Mouse (Mus musculus) midbrain, embryonic 15.5 days (tissue): ENCODE results near the gene Gm49358. TPM values are rescaled to one million over a fixed set of nuclear protein-coding genes. Genes with fewer than 3 reads are reported as not detected.
A peak's percentile ranks its signal among the peaks of the same experiment; 100 is the strongest.

ENCODE experiments used
- ATAC-seq: fragments of 200-750 bp; cut with Nextera tagmentation; replicated peaks from 2 replicates; pipeline ENCODE4 v1.8.0; 2017; ENCODE audit warnings: moderate TSS enrichment
- H3K27ac ChIP-seq: fragments of 300-500 bp; sonication (generic); 2 replicates; pipeline ENCODE4 v1.5.1; 2015; ENCODE audit warnings: mild to moderate bottlenecking, inconsistent platforms
- H3K27me3 ChIP-seq: fragments of 300-500 bp; sonication (generic); replicated peaks from 2 replicates; pipeline ENCODE4 v1.6.1; 2015; ENCODE audit warnings: inconsistent platforms
- H3K36me3 ChIP-seq: fragments of 300-500 bp; sonication (generic); replicated peaks from 2 replicates; pipeline ENCODE4 v1.6.1; 2015; ENCODE audit warnings: inconsistent platforms
- H3K4me1 ChIP-seq: fragments of 300-500 bp; sonication (generic); 2 replicates; pipeline ENCODE4 v1.6.1; 2015; ENCODE audit warnings: inconsistent platforms
- H3K4me2 ChIP-seq: fragments of 300-500 bp; sonication (generic); 2 replicates; pipeline ENCODE4 v1.6.1; 2015; ENCODE audit warnings: inconsistent platforms, mild to moderate bottlenecking, moderate library complexity
- H3K4me3 ChIP-seq: fragments of 300-500 bp; sonication (generic); 2 replicates; pipeline ENCODE4 v1.5.1; 2015; ENCODE audit warnings: mild to moderate bottlenecking, inconsistent platforms
- H3K9ac ChIP-seq: fragments of 300-500 bp; sonication (generic); 2 replicates; pipeline ENCODE4 v1.6.1; 2015; ENCODE audit warnings: mild to moderate bottlenecking, inconsistent platforms
- H3K9me3 ChIP-seq: fragments of 300-500 bp; sonication (generic); 2 replicates; pipeline ENCODE4 v1.6.1; 2016; ENCODE audit warnings: inconsistent platforms
- WGBS: fragments of 180-500 bp; shearing (Covaris S2); methylation state at CpG from one replicate; pipeline ENCODE4 v1.1.7; 2015; ENCODE audit warnings: mixed read lengths; 5-methylcytosine and 5-hydroxymethylcytosine counted together
- polyA plus RNA-seq: library from polyadenylated mRNA; unstranded; fragments of >200 nt; fragmentation: Nextera tagmentation; extraction: Ambion mirVana; gene quantifications from 2 replicates; pipeline ENCODE4 v1.2.1, GENCODE M21; 2015

Gm49358 gene
- polyA plus RNA-seq, 1 experiment from 2014 or later: not detected

GRCm38 (mm10) chr10:86794794-86795535, 31.2 kb downstream of the Gm49358 start:
- Histone ChIP-seq H3K4me2 (no peak overlapping the region), H3K9ac (no peak overlapping the region), H3K4me1 (no peaks in the 10 kb centered on the region), H3K27ac (no peak overlapping the region), H3K4me3 (no peak overlapping the region), H3K27me3 (no peaks in the 10 kb centered on the region), H3K36me3 (no peaks in the 10 kb centered on the region), H3K9me3 (no peaks in the 10 kb centered on the region)
- 93% methylated on average over 9 of the region's 9 CpGs for WGBS
- peak; percentile 27; the same call in 1 of the 2 replicates for ATAC-seq

DNA sequence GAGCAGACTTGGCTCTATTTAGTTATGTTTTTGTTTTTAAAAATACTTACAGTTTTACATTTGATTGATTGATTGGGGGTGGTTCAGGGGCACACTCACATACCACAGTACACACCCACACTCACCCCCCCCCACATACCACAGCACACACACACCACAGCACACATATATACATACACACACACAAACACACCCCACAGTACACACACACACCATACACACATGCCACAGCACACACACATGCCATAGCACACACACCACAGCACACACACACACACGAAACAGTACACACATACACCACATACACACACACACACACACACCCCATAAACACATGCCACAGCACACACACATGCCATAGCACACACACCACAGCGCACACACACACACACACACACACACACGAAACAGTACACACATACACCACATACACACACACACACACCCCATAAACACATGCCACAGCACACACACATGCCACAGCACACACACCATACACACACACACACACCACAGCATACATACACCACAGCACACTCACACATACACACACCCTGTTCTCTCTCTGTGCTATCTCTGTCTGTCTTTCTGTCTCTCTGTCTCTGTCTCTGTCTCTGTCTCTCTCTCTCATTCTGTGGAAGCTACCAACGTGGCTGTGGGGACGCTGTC, 32.4 kb downstream of the Gm49358 start:
- ATAC-seq: peak; percentile 65

GRCm38 (mm10) chr10:86807362-86807761, 43.6 kb downstream of the Gm49358 start:
- Histone ChIP-seq H3K27ac (no peak overlapping the region), H3K9ac (no peak overlapping the region), H3K4me1 (no peaks in the 10 kb centered on the region), H3K4me3 (no peak overlapping the region), H3K9me3 (no peaks in the 10 kb centered on the region), H3K27me3 (no peaks in the 10 kb centered on the region), H3K36me3 (no peaks in the 10 kb centered on the region), H3K4me2 (no peak overlapping the region)
- no peak for ATAC-seq
- 97% methylated on average over 1 of the region's 1 CpGs for WGBS

More for the DNA sequence above, 32.4 kb downstream of the Gm49358 start:
- Histone ChIP-seq H3K4me1 (no peaks in the 10 kb centered on the region), H3K27ac (no peak overlapping the region), H3K4me3 (no peak overlapping the region), H3K4me2 (no peak overlapping the region), H3K27me3 (no peaks in the 10 kb centered on the region), H3K9me3 (no peaks in the 10 kb centered on the region), H3K9ac (no peak overlapping the region), H3K36me3 (no peaks in the 10 kb centered on the region)
- WGBS: 95% methylated on average over 5 of the region's 5 CpGs

DNA sequence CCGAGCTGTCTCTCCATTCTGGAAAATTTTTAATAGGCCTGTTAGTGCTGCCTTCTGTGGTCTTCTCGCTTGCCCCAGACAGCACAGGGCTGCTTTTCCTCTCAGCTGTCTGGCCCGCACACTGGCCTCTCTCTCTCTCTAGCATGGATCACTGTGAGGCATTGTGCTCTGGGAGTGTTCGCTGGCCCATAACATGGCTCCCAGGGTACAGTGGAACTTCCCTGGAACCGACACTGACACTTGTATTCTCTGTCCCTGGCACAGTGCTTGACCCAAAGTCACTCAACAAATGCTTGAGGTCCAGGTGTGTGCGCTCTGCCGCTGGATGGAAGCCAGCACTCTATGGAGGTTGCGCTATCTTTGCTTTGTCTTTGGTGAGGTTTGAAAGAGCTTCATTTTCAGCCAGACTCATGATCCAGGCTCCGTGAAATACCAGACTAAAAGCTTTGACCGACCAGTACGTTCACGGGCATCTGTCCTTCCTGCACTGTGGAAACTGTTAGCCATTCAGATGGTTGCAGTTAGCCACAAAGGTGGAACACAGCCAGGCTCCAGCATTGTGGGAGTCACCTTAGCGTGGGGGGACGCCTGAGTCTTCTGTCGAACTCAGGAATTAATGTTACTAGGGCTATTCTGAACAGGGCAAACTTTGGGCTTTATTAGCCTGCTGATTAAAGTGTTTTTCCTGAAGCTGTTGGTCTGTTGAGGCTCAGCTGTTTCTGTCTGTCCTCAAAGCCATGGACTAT, 44.4 kb downstream of the Gm49358 start:
- Histone ChIP-seq H3K4me1 (no peaks in the 10 kb centered on the region), H3K9me3 (no peaks in the 10 kb centered on the region), H3K4me2 (no peak overlapping the region), H3K27ac (no peak overlapping the region), H3K4me3 (no peak overlapping the region), H3K36me3 (no peaks in the 10 kb centered on the region), H3K27me3 (no peaks in the 10 kb centered on the region), H3K9ac (no peak overlapping the region)
- WGBS: 73% methylated on average over 15 of the region's 15 CpGs
- ATAC-seq: 0 out of 2 replicates have a peak, but pooled peaks have one; percentile 25

DNA sequence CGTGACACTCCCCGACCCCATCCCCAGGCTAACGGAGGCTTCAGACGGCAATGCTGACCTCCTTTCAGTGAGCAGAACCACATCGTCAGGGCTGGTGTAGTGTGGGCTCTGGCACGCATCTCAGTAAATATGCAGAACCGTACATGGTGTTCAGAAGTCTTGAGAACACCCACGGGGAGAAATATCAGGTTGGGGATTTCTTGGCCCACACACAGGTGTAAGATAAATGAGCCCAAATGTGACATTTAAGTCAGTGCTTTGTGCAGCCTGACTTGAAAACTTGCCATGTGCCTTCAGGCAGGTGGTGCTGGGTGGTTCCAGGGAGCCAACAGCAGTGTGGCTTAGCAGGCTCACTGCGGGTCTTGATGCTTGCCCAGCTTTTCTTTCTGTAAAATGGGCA, 46.2 kb downstream of the Gm49358 start:
- no peak overlapping the region for H3K4me3 ChIP-seq
- 83% methylated on average over 9 of the region's 9 CpGs for WGBS
- H3K4me1 ChIP-seq: no peaks in the 10 kb centered on the region
- no peak overlapping the region for H3K9ac ChIP-seq
- H3K4me2 ChIP-seq: no peak overlapping the region
- H3K27ac ChIP-seq: no peak overlapping the region
- no peaks in the 10 kb centered on the region for H3K9me3 ChIP-seq
- no peaks in the 10 kb centered on the region for H3K36me3 ChIP-seq
- ATAC-seq: no peak
- H3K27me3 ChIP-seq: no peaks in the 10 kb centered on the region

DNA sequence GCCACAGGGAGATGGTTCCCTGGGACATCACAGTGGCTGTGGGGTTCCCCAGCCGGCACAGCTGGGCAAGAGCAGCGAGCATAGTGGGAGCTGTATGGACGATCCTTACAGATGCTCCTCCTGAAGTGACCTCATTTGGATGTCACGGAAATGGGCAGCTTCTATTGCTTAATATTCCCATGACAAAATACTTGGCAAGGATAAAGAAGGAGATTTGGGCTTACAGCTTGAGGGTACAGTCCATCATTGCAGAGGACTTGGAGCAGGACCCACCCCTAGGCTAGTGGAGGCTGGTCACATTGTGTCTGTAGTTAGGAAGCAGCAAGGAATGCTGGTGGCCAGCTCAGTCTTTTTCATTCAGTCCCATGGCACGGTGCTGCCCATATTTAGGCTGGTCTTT, 46.8 kb downstream of the Gm49358 start:
- Histone ChIP-seq H3K27me3 (no peaks in the 10 kb centered on the region), H3K4me1 (no peaks in the 10 kb centered on the region), H3K36me3 (no peaks in the 10 kb centered on the region), H3K27ac (no peak overlapping the region), H3K4me2 (no peak overlapping the region), H3K4me3 (no peak overlapping the region), H3K9ac (no peak overlapping the region), H3K9me3 (no peaks in the 10 kb centered on the region)
- 90% methylated on average over 5 of the region's 5 CpGs for WGBS
- ATAC-seq: no peak

- Histone ChIP-seq H3K4me1 (peaks cover 3% of the 10 kb centered on the region), H3K27me3 (no peaks in the 10 kb centered on the region), H3K4me3 (no peak overlapping the region), H3K27ac (no peak overlapping the region), H3K9me3 (no peaks in the 10 kb centered on the region), H3K36me3 (no peaks in the 10 kb centered on the region), H3K9ac (no peak overlapping the region), H3K4me2 (no peak overlapping the region)
- 82% methylated on average over 19 of the region's 19 CpGs for WGBS
- ATAC-seq: no peak
These were observed 50.7 kb downstream of the Gm49358 start for GRCm38 (mm10) chr10:86814292-86815131.

DNA sequence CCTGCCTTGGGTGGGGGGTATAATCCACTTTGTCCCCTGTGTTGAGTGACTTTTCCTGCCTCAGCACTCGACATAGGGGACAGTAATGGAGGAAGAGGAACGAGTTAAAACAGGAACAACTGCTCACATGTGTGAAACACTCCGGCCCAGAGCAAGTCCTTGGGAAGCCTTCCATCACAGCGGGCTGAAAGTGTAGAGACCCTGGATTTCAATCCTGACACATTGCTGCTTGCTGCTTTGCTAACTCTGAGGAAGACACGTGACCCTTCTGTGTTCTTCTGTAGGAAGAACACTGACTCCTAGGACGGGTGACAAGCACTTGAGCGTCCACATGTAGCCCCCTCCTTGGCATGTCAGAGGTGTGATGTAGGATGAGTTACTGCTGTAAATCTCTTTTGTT, 51.4 kb downstream of the Gm49358 start:
- H3K36me3 ChIP-seq: 0 out of 2 replicates have a peak, but pooled peaks cover under 1% of the 10 kb centered on the region
- H3K27me3 ChIP-seq: no peaks in the 10 kb centered on the region
- no peak overlapping the region for H3K9ac ChIP-seq
- 88% methylated on average over 7 of the region's 7 CpGs for WGBS
- H3K4me3 ChIP-seq: no peak overlapping the region
- peaks cover 9% of the 10 kb centered on the region for H3K4me1 ChIP-seq
- H3K27ac ChIP-seq: no peak overlapping the region
- ATAC-seq: no peak
- H3K9me3 ChIP-seq: no peaks in the 10 kb centered on the region
- no peak overlapping the region for H3K4me2 ChIP-seq

DNA sequence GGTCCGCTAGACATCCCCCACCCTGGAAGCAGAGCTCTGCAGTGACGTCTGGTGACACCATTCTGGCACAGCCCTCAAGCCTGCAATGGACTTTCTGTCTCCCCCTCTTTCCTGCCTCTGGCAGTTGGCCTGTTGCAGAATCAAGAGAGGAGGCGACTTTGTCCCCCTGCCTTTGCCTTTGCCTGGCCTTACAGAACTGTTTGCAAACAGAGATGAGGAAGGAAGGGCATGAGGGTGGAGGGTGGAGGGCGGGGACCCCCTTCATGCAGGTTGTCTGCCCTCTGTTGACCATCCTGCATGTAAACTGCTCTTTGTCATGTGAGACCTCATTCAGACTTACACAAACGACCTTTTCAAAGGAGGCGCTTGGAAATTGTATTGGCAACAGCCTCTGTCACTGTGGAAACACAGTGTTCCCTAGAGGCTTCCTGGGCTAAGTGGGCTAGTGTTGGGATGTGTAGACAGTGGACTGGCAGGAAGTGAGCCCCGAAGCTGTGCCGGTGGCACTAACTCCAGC, 55.9 kb downstream of the Gm49358 start:
- H3K4me1 ChIP-seq: peaks cover 10% of the 10 kb centered on the region
- H3K9me3 ChIP-seq: no peaks in the 10 kb centered on the region
- H3K36me3 ChIP-seq: 0 out of 2 replicates have a peak, but pooled peaks cover 17% of the 10 kb centered on the region
- no peak overlapping the region for H3K4me3 ChIP-seq
- peak overlapping the region; percentile 39; the same call in 1 of the 2 replicates for H3K27ac ChIP-seq
- no peak overlapping the region for H3K9ac ChIP-seq
- WGBS: 30% methylated on average over 8 of the region's 8 CpGs
- ATAC-seq: peak; percentile 86
- no peak overlapping the region for H3K4me2 ChIP-seq
- H3K27me3 ChIP-seq: no peaks in the 10 kb centered on the region

- 87% methylated on average over 7 of the region's 7 CpGs for WGBS
- H3K27ac ChIP-seq: no peak overlapping the region
- peaks cover 17% of the 10 kb centered on the region; the same call in 1 of the 2 replicates for H3K36me3 ChIP-seq
- no peak overlapping the region for H3K9ac ChIP-seq
- H3K27me3 ChIP-seq: no peaks in the 10 kb centered on the region
- H3K4me3 ChIP-seq: no peak overlapping the region
- ATAC-seq: no peak
- H3K4me1 ChIP-seq: peaks cover 10% of the 10 kb centered on the region
- H3K9me3 ChIP-seq: no peaks in the 10 kb centered on the region
- H3K4me2 ChIP-seq: no peak overlapping the region
These were observed 57.2 kb downstream of the Gm49358 start for GRCm38 (mm10) chr10:86821014-86821413.

DNA sequence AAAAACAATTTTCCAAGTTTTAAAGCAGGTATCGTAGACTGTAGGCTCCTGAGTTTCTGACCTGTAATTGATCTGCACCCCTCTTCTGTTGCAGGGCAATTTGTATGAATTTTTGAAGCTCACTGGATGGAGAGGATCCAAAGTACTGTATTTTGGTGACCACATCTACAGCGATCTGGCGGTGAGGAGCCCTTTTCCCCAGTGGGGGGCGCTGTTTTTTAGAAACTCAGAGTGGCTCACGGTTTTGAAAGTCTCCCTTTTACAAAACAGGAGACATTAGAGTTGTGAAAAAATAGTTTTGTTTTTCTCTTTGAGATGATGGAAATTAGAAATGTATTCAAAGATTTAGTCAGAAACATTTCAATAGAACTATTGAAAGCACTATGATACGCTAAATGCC, 60.3 kb downstream of the Gm49358 start:
- 83% methylated on average over 6 of the region's 6 CpGs for WGBS
- Histone ChIP-seq H3K36me3 (peaks cover 17% of the 10 kb centered on the region; the same call in 1 of the 2 replicates), H3K27me3 (no peaks in the 10 kb centered on the region), H3K4me2 (no peak overlapping the region), H3K9ac (no peak overlapping the region), H3K4me3 (no peak overlapping the region), H3K9me3 (no peaks in the 10 kb centered on the region), H3K4me1 (peaks cover 10% of the 10 kb centered on the region), H3K27ac (no peak overlapping the region)
- ATAC-seq: no peak
